Mouse (Mus musculus) heart, adult 2 months (tissue): ENCODE measurements at regions not wholly inside any gene's neighbourhood (a gene's known extent, or its start where the extent isn't known, plus 50 kb on each side); places are given as distances from the start of the nearest gene placed in this dataset.

Experiments used
- CTCF ChIP-seq: fragments of 200-600 bp; IDR thresholded peaks from 2 replicates; pipeline ENCODE4 v1.8.1; 2022; ENCODE audit warnings: antibody characterized with exemption, mild to moderate bottlenecking, moderate library complexity
- EP300 ChIP-seq: fragments of 200-500 bp; IDR thresholded peaks from 2 replicates; pipeline ENCODE4 v1.6.1; 2011; ENCODE audit warnings: low read depth, low read length, control low read depth; ENCODE audit not compliant: insufficient read depth

DNA sequence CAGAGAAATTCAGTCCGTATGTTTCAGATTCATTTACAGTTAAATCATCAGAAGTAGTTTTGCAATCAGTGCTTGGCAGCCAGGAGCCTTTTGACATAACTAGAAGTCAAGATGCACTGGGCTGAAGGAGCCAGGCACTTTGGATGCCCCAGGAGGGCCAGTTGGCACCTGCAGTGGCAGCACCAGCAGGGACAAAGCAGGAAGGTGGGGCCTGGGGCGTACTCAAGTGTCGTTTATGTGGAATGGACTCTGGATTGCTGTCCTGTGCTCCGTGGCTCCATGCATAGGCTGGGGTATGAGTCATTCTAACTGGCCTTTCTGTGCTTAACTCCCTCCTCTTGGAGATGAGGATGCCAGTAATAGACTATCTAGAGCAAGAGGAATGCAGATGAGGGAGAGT, 186.2 kb upstream of the Klf4 start:
- TF ChIP-seq CTCF (no peak), EP300 (no peak)
